Mouse (Mus musculus): ENCODE results near the gene Kcnk7.

Gene Kcnk7

GRCm38 (mm10) chr19:5750951-5751350 lies 46.8 kb downstream of the Kcnk7 start:
- no peak for DNase-seq (ENCODE audit: low spot score in 2 of 2)

GRCm38 (mm10) chr19:5751742-5752141 lies 47.6 kb downstream of the Kcnk7 start:
- DNase-seq (ENCODE audit: low spot score in 2 of 2): peak in 1 of 2 experiments; percentile 75

- DNase-seq (ENCODE audit: low spot score in 2 of 2): no peak
Observed at GRCm38 (mm10) chr19:5756321-5756985, 52.3 kb downstream of the Kcnk7 start.
